Mouse (Mus musculus): ENCODE measurements around the gene Robo3.
A peak's percentile ranks its signal among the peaks of the same experiment; 100 is the strongest.

GRCm38 (mm10) chr9:37384284-37385182, 48.5 kb downstream of the Robo3 start:
- TF ChIP-seq CTCF (IDR thresholded peaks at IDR 0.05; ENCODE audit: low read depth, low read length): peak; percentile 60
- TF ChIP-seq POLR2A (IDR thresholded peaks at IDR 0.05; ENCODE audit: extremely low read depth, insufficient read depth, low read length): no peak
